Mouse (Mus musculus) ES-Bruce4 (cell line): ENCODE measurements at regions not wholly inside any gene's neighbourhood (a gene's known extent, or its start where the extent isn't known, plus 50 kb on each side); places are given as distances from the start of the nearest gene placed in this dataset.

ENCODE experiments used
- CTCF ChIP-seq: IDR thresholded peaks from one replicate; pipeline ENCODE4 v1.8.1; 2011; ENCODE audit warnings: low read depth, low read length
- POLR2A ChIP-seq: IDR thresholded peaks from one replicate; pipeline ENCODE4 v1.8.1; 2011; ENCODE audit warnings: low read length; ENCODE audit not compliant: insufficient read depth

- TF ChIP-seq CTCF (peak; percentile 6), POLR2A (no peak)
Observed at GRCm38 (mm10) chr8:116364172-116364571, 140.6 kb upstream of the Dynlrb2 start.
